Mouse (Mus musculus) right cerebral cortex, adult 2 months (tissue): ENCODE measurements at regions not wholly inside any gene's neighbourhood (a gene's known extent, or its start where the extent isn't known, plus 50 kb on each side); places are given as distances from the start of the nearest gene placed in this dataset.

Source experiments
- DNase-seq, 2 experiments: peaks; one replicate each; pipeline ENCODE4 v3.0.0; 2021 to 2022; ENCODE audit warnings: low spot score in 2 of 2

- peak; percentile 6 to 21 for DNase-seq
Measured at GRCm38 (mm10) chr4:135034406-135034805, 86.0 kb upstream of the Runx3 start.

- no peak for DNase-seq
Measured at GRCm38 (mm10) chr4:135036764-135037163, 83.7 kb upstream of the Runx3 start.

GRCm38 (mm10) chr4:135039234-135039633 lies 81.2 kb upstream of the Runx3 start:
- no peak for DNase-seq

GRCm38 (mm10) chr4:135041921-135042320 lies 78.5 kb upstream of the Runx3 start:
- no peak for DNase-seq

- no peak for DNase-seq
Measured at GRCm38 (mm10) chr4:135042501-135042900, 78.0 kb upstream of the Runx3 start.

GRCm38 (mm10) chr4:135045054-135045453 lies 75.4 kb upstream of the Runx3 start:
- DNase-seq = no peak

GRCm38 (mm10) chr4:135046619-135047018 lies 73.8 kb upstream of the Runx3 start:
- DNase-seq = no peak

GRCm38 (mm10) chr4:135047251-135047650 lies 73.2 kb upstream of the Runx3 start:
- no peak for DNase-seq

GRCm38 (mm10) chr4:135047771-135048170 lies 72.7 kb upstream of the Runx3 start:
- DNase-seq = no peak

- no peak for DNase-seq
Measured at GRCm38 (mm10) chr4:135049924-135050323, 70.5 kb upstream of the Runx3 start.

- DNase-seq = no peak
Measured at GRCm38 (mm10) chr4:135051466-135051865, 69.0 kb upstream of the Runx3 start.

GRCm38 (mm10) chr4:135053585-135053984 lies 66.9 kb upstream of the Runx3 start:
- DNase-seq = peak; percentile 5 to 13

GRCm38 (mm10) chr4:135054353-135054752 lies 66.1 kb upstream of the Runx3 start:
- no peak for DNase-seq

- DNase-seq = no peak
Measured at GRCm38 (mm10) chr4:135056371-135056770, 64.1 kb upstream of the Runx3 start.

GRCm38 (mm10) chr4:135057286-135057685 lies 63.2 kb upstream of the Runx3 start:
- no peak for DNase-seq

GRCm38 (mm10) chr4:135058895-135059294 lies 61.6 kb upstream of the Runx3 start:
- no peak for DNase-seq

- DNase-seq = no peak
Measured at GRCm38 (mm10) chr4:135061030-135061743, 59.3 kb upstream of the Runx3 start.

- DNase-seq = peak; percentile 81 to 85
Measured at GRCm38 (mm10) chr4:135066766-135067479, 53.5 kb upstream of the Runx3 start.

GRCm38 (mm10) chr4:135067805-135068204 lies 52.6 kb upstream of the Runx3 start:
- no peak for DNase-seq

GRCm38 (mm10) chr4:135069818-135070217 lies 50.6 kb upstream of the Runx3 start:
- DNase-seq = no peak
